Mouse (Mus musculus) bone marrow, adult 2 months (tissue): ENCODE data around the gene Gm17657.

ENCODE experiments used
- CTCF ChIP-seq: fragments of 200-500 bp; IDR thresholded peaks from 2 replicates; pipeline ENCODE4 v1.5.1; 2011; ENCODE audit warnings: low read length, control low read depth; ENCODE audit not compliant: control insufficient read depth, insufficient read depth
- POLR2A ChIP-seq: fragments of 200-500 bp; IDR thresholded peaks from 2 replicates; pipeline ENCODE4 v1.6.1; 2011; ENCODE audit warnings: low read depth, mild to moderate bottlenecking, control low read depth, low read length, borderline replicate concordance; ENCODE audit not compliant: control insufficient read depth

- TF ChIP-seq CTCF = no peak
- no peak for TF ChIP-seq POLR2A
Observed at GRCm38 (mm10) chr17:29544064-29544463, 5.4 kb downstream of the Gm17657 start.
